ENCODE assay signal across 22 mouse cellular contexts in genomic region chrX:20379347-20380014, GRCm38 (mm10).
"Had no signal": no experiment of that assay in that cellular context is flagged by ENCODE, and none has a peak within 500 bp of the region (broad histone marks: within the 10 kb centered on the region; RNA-seq: fewer than 3 reads in every experiment).

No protein-coding gene starts in this region.

- H3K4me3 ChIP-seq: layer of hippocampus, adult 2 months; limb, embryonic 12.5 days; limb, embryonic 15.5 days; liver, embryonic 12.5 days; liver, embryonic 15.5 days; midbrain, embryonic 10.5 days; midbrain, embryonic 13.5 days; myocyte; neural tube, embryonic 13.5 days had no signal

- H3K4me2 ChIP-seq: limb, embryonic 12.5 days; limb, embryonic 15.5 days; liver, embryonic 12.5 days; liver, embryonic 15.5 days; midbrain, embryonic 13.5 days; neural tube, embryonic 13.5 days had no signal

- H3K27ac ChIP-seq: kidney, postnatal 0 days; layer of hippocampus, adult 2 months; limb, embryonic 12.5 days; limb, embryonic 15.5 days; liver, embryonic 12.5 days; liver, embryonic 15.5 days; midbrain, embryonic 10.5 days; midbrain, embryonic 13.5 days; neural tube, embryonic 13.5 days had no signal

- ATAC-seq: intestine, postnatal 0 days; liver, embryonic 12.5 days; midbrain, embryonic 13.5 days; midbrain, embryonic 16.5 days had no signal

- H3K27me3 ChIP-seq: limb, embryonic 12.5 days; limb, embryonic 15.5 days; liver, embryonic 12.5 days; liver, embryonic 15.5 days; midbrain, embryonic 13.5 days; neural tube, embryonic 13.5 days had no signal

- H3K9me3 ChIP-seq: limb, embryonic 12.5 days; limb, embryonic 15.5 days; liver, embryonic 12.5 days; liver, embryonic 15.5 days; midbrain, embryonic 10.5 days; midbrain, embryonic 13.5 days; neural tube, embryonic 13.5 days had no signal

- H3K9ac ChIP-seq: limb, embryonic 12.5 days; limb, embryonic 15.5 days; liver, embryonic 12.5 days; liver, embryonic 15.5 days; midbrain, embryonic 13.5 days; neural tube, embryonic 13.5 days had no signal

- H3K4me1 ChIP-seq: limb, embryonic 12.5 days; limb, embryonic 15.5 days; liver, embryonic 12.5 days; liver, embryonic 15.5 days; midbrain, embryonic 10.5 days; midbrain, embryonic 13.5 days; neural tube, embryonic 13.5 days had no signal

- DNase-seq: kidney, adult 2 months; kidney, postnatal 25 days; layer of hippocampus, adult 9-11 months; left cerebral cortex, postnatal 4 days; lung, adult 2 months; lung, postnatal 36 days; retina, postnatal 1 day; right cerebral cortex, postnatal 25 days; thymus, postnatal 14 days; thymus, postnatal 4 days had no signal
